Mouse (Mus musculus) urinary bladder, postnatal 14 days (tissue): ENCODE measurements around the gene Arf3.

ENCODE experiments used
- DNase-seq: peaks from one replicate; pipeline ENCODE4 v3.0.0; 2021; ENCODE audit warnings: low spot score

Gene Arf3

GRCm38 (mm10) chr15:98753021-98753423 is 10.0 kb downstream of the Arf3 start:
- DNase-seq: no peak

- DNase-seq: no peak
These were observed 13.9 kb downstream of the Arf3 start for GRCm38 (mm10) chr15:98749093-98749492.

GRCm38 (mm10) chr15:98747296-98747695 is 15.7 kb downstream of the Arf3 start:
- DNase-seq: no peak

- DNase-seq: no peak
These were observed 16.6 kb downstream of the Arf3 start for GRCm38 (mm10) chr15:98746344-98746965.

GRCm38 (mm10) chr15:98743863-98744262 is 19.2 kb downstream of the Arf3 start:
- peak; percentile 19 for DNase-seq

GRCm38 (mm10) chr15:98742766-98743428 is 20.1 kb downstream of the Arf3 start:
- DNase-seq: no peak

GRCm38 (mm10) chr15:98740219-98740618 is 22.8 kb downstream of the Arf3 start:
- no peak for DNase-seq

GRCm38 (mm10) chr15:98738796-98739195 is 24.2 kb downstream of the Arf3 start:
- no peak for DNase-seq

GRCm38 (mm10) chr15:98737881-98738280 is 25.1 kb downstream of the Arf3 start:
- DNase-seq: peak; percentile 18

GRCm38 (mm10) chr15:98736521-98736920 is 26.5 kb downstream of the Arf3 start:
- DNase-seq: no peak

GRCm38 (mm10) chr15:98733976-98734566 is 28.9 kb downstream of the Arf3 start:
- no peak for DNase-seq

- no peak for DNase-seq
These were observed 29.6 kb downstream of the Arf3 start for GRCm38 (mm10) chr15:98733370-98733769.

GRCm38 (mm10) chr15:98732006-98732531 is 30.9 kb downstream of the Arf3 start:
- DNase-seq: no peak

GRCm38 (mm10) chr15:98730790-98731189 is 32.2 kb downstream of the Arf3 start:
- DNase-seq: no peak

- no peak for DNase-seq
These were observed 33.0 kb downstream of the Arf3 start for GRCm38 (mm10) chr15:98729791-98730545.

GRCm38 (mm10) chr15:98728366-98728765 is 34.6 kb downstream of the Arf3 start:
- no peak for DNase-seq

GRCm38 (mm10) chr15:98727443-98728321 is 35.3 kb downstream of the Arf3 start, which contains the start of gene Fkbp11:
Fkbp11 (minus strand) TSS chr15:98728198.
- DNase-seq: peak; percentile 63

- no peak for DNase-seq
These were observed 36.3 kb downstream of the Arf3 start for GRCm38 (mm10) chr15:98726746-98727145.

- no peak for DNase-seq
These were observed 36.9 kb downstream of the Arf3 start for GRCm38 (mm10) chr15:98726079-98726478.

GRCm38 (mm10) chr15:98724441-98724840 is 38.6 kb downstream of the Arf3 start:
- DNase-seq: no peak

- DNase-seq: no peak
These were observed 40.2 kb downstream of the Arf3 start for GRCm38 (mm10) chr15:98722854-98723253.
